Mouse (Mus musculus) heart, postnatal 0 days (tissue): ENCODE data around the gene Slc16a14.

Experiments used
- CTCF ChIP-seq: IDR thresholded peaks from 2 replicates; pipeline ENCODE4 v1.5.1; 2016; ENCODE audit warnings: antibody characterized with exemption, control low read depth, low read depth
- EP300 ChIP-seq: IDR thresholded peaks from 2 replicates; pipeline ENCODE4 v1.6.1; 2016; ENCODE audit warnings: antibody characterized with exemption, low read depth

GRCm38 (mm10) chr1:84940322-84940721 is 5.4 kb upstream of the Slc16a14 start:
- TF ChIP-seq CTCF (no peak), EP300 (no peak)
